Mouse (Mus musculus) heart, embryonic 11.5 days (tissue): ENCODE measurements around the gene Dkk2. TPM values are rescaled to one million over a fixed set of nuclear protein-coding genes. Genes with fewer than 3 reads are reported as not detected.

ENCODE experiments used
- ATAC-seq: fragments of 200-750 bp; cut with Nextera tagmentation; replicated peaks from 2 replicates; pipeline ENCODE4 v1.8.0; 2017; ENCODE audit warnings: moderate library complexity; ENCODE audit not compliant: insufficient number of reproducible peaks, low FRiP score, low TSS enrichment
- H3K27ac ChIP-seq: fragments of 300-500 bp; sonication (generic); 2 replicates; pipeline ENCODE4 v1.5.1; 2014; ENCODE audit warnings: mild to moderate bottlenecking, low read depth, low read length
- H3K27me3 ChIP-seq: fragments of 300-500 bp; sonication (generic); 2 replicates; pipeline ENCODE4 v1.6.1; 2014; ENCODE audit warnings: mild to moderate bottlenecking, low read length, mixed read lengths; ENCODE audit not compliant: control insufficient read depth, insufficient read depth
- H3K36me3 ChIP-seq: fragments of 300-500 bp; sonication (generic); 2 replicates; pipeline ENCODE4 v1.6.1; 2014; ENCODE audit warnings: mild to moderate bottlenecking, low read length, moderate library complexity, mixed read lengths; ENCODE audit not compliant: control insufficient read depth, insufficient read depth
- H3K4me1 ChIP-seq: fragments of 300-500 bp; sonication (generic); 2 replicates; pipeline ENCODE4 v1.6.1; 2014; ENCODE audit warnings: low read length; ENCODE audit not compliant: control insufficient read depth, insufficient read depth
- H3K4me2 ChIP-seq: fragments of 300-500 bp; sonication (generic); 2 replicates; pipeline ENCODE4 v1.6.1; 2014; ENCODE audit warnings: mild to moderate bottlenecking, moderate library complexity
- H3K4me3 ChIP-seq: fragments of 300-500 bp; sonication (generic); 2 replicates; pipeline ENCODE4 v1.5.1; 2014; ENCODE audit warnings: low read depth, low read length
- H3K9ac ChIP-seq: fragments of 300-500 bp; sonication (generic); 2 replicates; pipeline ENCODE4 v1.6.1; 2014; ENCODE audit warnings: mild to moderate bottlenecking, low read depth, low read length, moderate library complexity
- H3K9me3 ChIP-seq: fragments of 300-500 bp; sonication (generic); replicated peaks from 2 replicates; pipeline ENCODE4 v1.6.1; 2016; ENCODE audit warnings: low read length; ENCODE audit not compliant: control insufficient read depth
- WGBS: fragments of 180-500 bp; shearing (Covaris S2); extraction: QIAGEN DNeasy Blood & Tissue Kit; methylation state at CpG from one replicate; pipeline ENCODE4 v1.1.7; 2014; ENCODE audit not compliant: insufficient replicate concordance; 5-methylcytosine and 5-hydroxymethylcytosine counted together
- polyA plus RNA-seq: library from polyadenylated mRNA; unstranded; fragments of >200 nt; fragmentation: Nextera tagmentation; extraction: Ambion mirVana; gene quantifications from 2 replicates; pipeline ENCODE4 v1.2.1, GENCODE M21; 2014

The Dkk2 gene
- polyA plus RNA-seq, 1 experiment from 2014 or later: 3.0 TPM

- H3K4me3 ChIP-seq: no peak overlapping the region
- H3K9ac ChIP-seq: no peak overlapping the region
- no peaks in the 10 kb centered on the region for H3K9me3 ChIP-seq
- WGBS: 38% methylated on average over 2 of the region's 2 CpGs
- no peak for ATAC-seq
- no peaks in the 10 kb centered on the region for H3K27me3 ChIP-seq
- H3K36me3 ChIP-seq: no peaks in the 10 kb centered on the region
- no peaks in the 10 kb centered on the region for H3K4me1 ChIP-seq
- H3K27ac ChIP-seq: no peak overlapping the region
- H3K4me2 ChIP-seq: no peak overlapping the region
Measured at GRCm38 (mm10) chr3:132070949-132071348, 14.1 kb upstream of the Dkk2 start.

GRCm38 (mm10) chr3:132084018-132084417 is 1.1 kb upstream of the Dkk2 start:
- H3K4me1 ChIP-seq: peaks cover 9% of the 10 kb centered on the region; the same call in 1 of the 2 replicates
- H3K27me3 ChIP-seq: peaks cover 10% of the 10 kb centered on the region
- WGBS: 6% methylated on average over 13 of the region's 13 CpGs
- ATAC-seq: peak; percentile 74
- H3K36me3 ChIP-seq: no peaks in the 10 kb centered on the region
- no peak overlapping the region for H3K27ac ChIP-seq
- H3K9me3 ChIP-seq: no peaks in the 10 kb centered on the region
- H3K9ac ChIP-seq: no peak overlapping the region
- H3K4me3 ChIP-seq: peak overlapping the region; percentile 45
- H3K4me2 ChIP-seq: peak overlapping the region; percentile 96

- peaks cover 10% of the 10 kb centered on the region for H3K27me3 ChIP-seq
- H3K27ac ChIP-seq: no peak overlapping the region
- H3K9ac ChIP-seq: no peak overlapping the region
- no peaks in the 10 kb centered on the region for H3K36me3 ChIP-seq
- peaks cover 9% of the 10 kb centered on the region; the same call in 1 of the 2 replicates for H3K4me1 ChIP-seq
- H3K9me3 ChIP-seq: no peaks in the 10 kb centered on the region
- peak overlapping the region; percentile 45 for H3K4me3 ChIP-seq
- 3% methylated on average over 8 of the region's 8 CpGs for WGBS
- peak overlapping the region; percentile 96 for H3K4me2 ChIP-seq
- no peak for ATAC-seq
Measured at GRCm38 (mm10) chr3:132084680-132085079, 412 bp upstream of the Dkk2 start.

GRCm38 (mm10) chr3:132085823-132086350 is 795 bp downstream of the Dkk2 start:
- under 1% methylated on average over 23 of the region's 23 CpGs for WGBS
- H3K36me3 ChIP-seq: no peaks in the 10 kb centered on the region
- ATAC-seq: no peak
- peaks cover 9% of the 10 kb centered on the region; the same call in 1 of the 2 replicates for H3K4me1 ChIP-seq
- no peaks in the 10 kb centered on the region for H3K9me3 ChIP-seq
- peak overlapping the region; percentile 96 for H3K4me2 ChIP-seq
- no peak overlapping the region for H3K27ac ChIP-seq
- H3K4me3 ChIP-seq: peak overlapping the region; percentile 45
- H3K9ac ChIP-seq: 0 out of 2 replicates have a peak overlapping the region, but pooled peaks have one; percentile 12
- peaks cover 10% of the 10 kb centered on the region for H3K27me3 ChIP-seq

- 27% methylated on average over 5 of the region's 5 CpGs for WGBS
- H3K9ac ChIP-seq: no peak overlapping the region
- peak overlapping the region; percentile 96 for H3K4me2 ChIP-seq
- peaks cover 9% of the 10 kb centered on the region; the same call in 1 of the 2 replicates for H3K4me1 ChIP-seq
- no peaks in the 10 kb centered on the region for H3K36me3 ChIP-seq
- H3K27me3 ChIP-seq: peaks cover 10% of the 10 kb centered on the region
- no peak overlapping the region for H3K27ac ChIP-seq
- ATAC-seq: no peak
- no peaks in the 10 kb centered on the region for H3K9me3 ChIP-seq
- H3K4me3 ChIP-seq: peak overlapping the region; percentile 45
Measured at GRCm38 (mm10) chr3:132086461-132086860, 1.4 kb downstream of the Dkk2 start.

GRCm38 (mm10) chr3:132087011-132087486 is 2.0 kb downstream of the Dkk2 start:
- no peak overlapping the region for H3K9ac ChIP-seq
- peak; percentile 31 for ATAC-seq
- H3K4me1 ChIP-seq: peaks cover 9% of the 10 kb centered on the region; the same call in 1 of the 2 replicates
- no peaks in the 10 kb centered on the region for H3K9me3 ChIP-seq
- WGBS: 1% methylated on average over 21 of the region's 21 CpGs
- no peak overlapping the region for H3K27ac ChIP-seq
- peak overlapping the region; percentile 45 for H3K4me3 ChIP-seq
- peak overlapping the region; percentile 96 for H3K4me2 ChIP-seq
- H3K36me3 ChIP-seq: no peaks in the 10 kb centered on the region
- peaks cover 10% of the 10 kb centered on the region for H3K27me3 ChIP-seq

GRCm38 (mm10) chr3:132092983-132093382 is 7.9 kb downstream of the Dkk2 start:
- Histone ChIP-seq H3K27ac (no peak overlapping the region), H3K4me2 (no peak overlapping the region), H3K9me3 (no peaks in the 10 kb centered on the region), H3K4me1 (no peaks in the 10 kb centered on the region), H3K36me3 (no peaks in the 10 kb centered on the region), H3K27me3 (no peaks in the 10 kb centered on the region), H3K9ac (no peak overlapping the region), H3K4me3 (no peak overlapping the region)
- ATAC-seq: no peak
- 81% methylated on average over 3 of the region's 3 CpGs for WGBS

GRCm38 (mm10) chr3:132096296-132096695 is 11.2 kb downstream of the Dkk2 start:
- H3K4me3 ChIP-seq: no peak overlapping the region
- H3K4me2 ChIP-seq: no peak overlapping the region
- H3K9me3 ChIP-seq: no peaks in the 10 kb centered on the region
- no peak for ATAC-seq
- no peaks in the 10 kb centered on the region for H3K36me3 ChIP-seq
- no peak overlapping the region for H3K27ac ChIP-seq
- H3K4me1 ChIP-seq: no peaks in the 10 kb centered on the region
- H3K27me3 ChIP-seq: no peaks in the 10 kb centered on the region
- WGBS: 55% methylated on average over 6 of the region's 6 CpGs
- H3K9ac ChIP-seq: no peak overlapping the region

- no peak overlapping the region for H3K9ac ChIP-seq
- no peaks in the 10 kb centered on the region for H3K9me3 ChIP-seq
- no peak overlapping the region for H3K4me2 ChIP-seq
- no peak overlapping the region for H3K27ac ChIP-seq
- H3K4me1 ChIP-seq: no peaks in the 10 kb centered on the region
- H3K36me3 ChIP-seq: no peaks in the 10 kb centered on the region
- H3K4me3 ChIP-seq: no peak overlapping the region
- no peak for ATAC-seq
- H3K27me3 ChIP-seq: no peaks in the 10 kb centered on the region
- 62% methylated on average over 3 of the region's 3 CpGs for WGBS
Measured at GRCm38 (mm10) chr3:132100746-132101145, 15.7 kb downstream of the Dkk2 start.
